Mouse (Mus musculus) cerebellum, adult 2 months (tissue): Measurements from ENCODE around the gene Med17. TPM values are rescaled to one million over a fixed set of nuclear protein-coding genes. Genes with fewer than 3 reads are reported as not detected.
A peak's percentile ranks its signal among the peaks of the same experiment; 100 is the strongest.

Experiments used
- DNase-seq, 2 experiments: peaks; one replicate each; pipeline ENCODE4 v3.0.0; 2021
- H3K27ac ChIP-seq: fragments of 200-500 bp; 2 replicates; pipeline ENCODE4 v1.5.1; 2012; ENCODE audit warnings: low read length, control low read depth, inconsistent platforms; ENCODE audit not compliant: insufficient read depth
- H3K27me3 ChIP-seq: fragments of 200-500 bp; 2 replicates; pipeline ENCODE4 v1.6.1; 2012; ENCODE audit warnings: inconsistent platforms, mild to moderate bottlenecking, low read length, moderate library complexity; ENCODE audit not compliant: control insufficient read depth, insufficient read depth
- H3K4me1 ChIP-seq: fragments of 200-500 bp; 2 replicates; pipeline ENCODE4 v1.6.1; 2011; ENCODE audit warnings: low read length; ENCODE audit not compliant: control insufficient read depth, insufficient read depth
- H3K4me3 ChIP-seq: fragments of 200-500 bp; replicated peaks from 2 replicates; pipeline ENCODE3; 2011; ENCODE audit warnings: mild to moderate bottlenecking, low read depth, low read length, control low read depth; ENCODE audit not compliant: insufficient read depth
- CTCF ChIP-seq: fragments of 200-500 bp; IDR thresholded peaks from 2 replicates; pipeline ENCODE4 v1.5.1; 2011; ENCODE audit warnings: low read depth, mild to moderate bottlenecking, control low read depth, low read length, moderate library complexity, borderline replicate concordance; ENCODE audit not compliant: insufficient read depth
- POLR2A ChIP-seq: fragments of 200-500 bp; IDR thresholded peaks from 2 replicates; pipeline ENCODE4 v1.6.1; 2011; ENCODE audit warnings: low read length, control low read depth, borderline replicate concordance; ENCODE audit not compliant: insufficient read depth
- WGBS: fragments of 180-500 bp; shearing (Covaris S2); methylation state at CpG from one replicate; pipeline ENCODE4 v1.1.7; 2018; 5-methylcytosine and 5-hydroxymethylcytosine counted together
- polyA plus RNA-seq: library from polyadenylated mRNA; depleted of rRNA; stranded (reverse); fragments of >200 nt; gene quantifications from 2 replicates; pipeline ENCODE4 v1.2.3, GENCODE M21; 2012

Gene Med17
- polyA plus RNA-seq, 1 experiment: 38.4 TPM

DNA sequence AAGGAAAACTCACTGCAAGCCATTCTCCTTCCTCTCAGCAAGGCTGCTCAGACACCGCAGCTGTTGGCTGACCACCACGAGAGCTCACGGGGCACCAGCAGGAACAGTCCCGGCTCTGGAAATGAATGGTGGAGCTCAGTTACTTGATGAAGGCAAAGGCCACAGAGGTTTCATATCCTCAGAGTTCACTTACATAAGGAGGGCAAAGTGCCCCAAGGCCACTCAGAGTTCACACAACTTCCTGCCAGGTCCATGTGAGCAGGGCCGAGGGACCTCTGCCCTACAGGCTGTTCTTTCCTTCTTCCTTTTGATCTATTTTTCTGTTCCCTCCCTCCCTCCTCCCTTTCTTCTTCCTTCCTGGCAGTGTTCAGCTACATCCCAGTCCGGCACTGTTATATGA is 21.7 kb upstream of the Med17 start:
- no peak for DNase-seq
- no peak overlapping the region for H3K4me3 ChIP-seq
- 18% methylated on average over 6 of the region's 6 CpGs for WGBS

GRCm38 (mm10) chr9:15300056-15300455 is 20.3 kb upstream of the Med17 start:
- H3K4me1 ChIP-seq: no peaks in the 10 kb centered on the region
- TF ChIP-seq POLR2A: no peak
- no peak for TF ChIP-seq CTCF
- 88% methylated on average over 5 of the region's 5 CpGs for WGBS
- H3K27ac ChIP-seq: no peak overlapping the region
- DNase-seq: no peak
- no peak overlapping the region for H3K4me3 ChIP-seq
- no peaks in the 10 kb centered on the region for H3K27me3 ChIP-seq

More for the DNA sequence above, 21.7 kb upstream of the Med17 start:
- H3K4me1 ChIP-seq: no peaks in the 10 kb centered on the region
- no peak overlapping the region for H3K27ac ChIP-seq
- TF ChIP-seq POLR2A (no peak), CTCF (no peak)
- no peaks in the 10 kb centered on the region for H3K27me3 ChIP-seq

GRCm38 (mm10) chr9:15298451-15298850 is 18.7 kb upstream of the Med17 start:
- DNase-seq: no peak
- no peaks in the 10 kb centered on the region for H3K4me1 ChIP-seq
- H3K27ac ChIP-seq: no peak overlapping the region
- WGBS: 61% methylated on average over 2 of the region's 2 CpGs
- H3K4me3 ChIP-seq: no peak overlapping the region
- no peak for TF ChIP-seq CTCF
- TF ChIP-seq POLR2A: no peak
- H3K27me3 ChIP-seq: no peaks in the 10 kb centered on the region

DNA sequence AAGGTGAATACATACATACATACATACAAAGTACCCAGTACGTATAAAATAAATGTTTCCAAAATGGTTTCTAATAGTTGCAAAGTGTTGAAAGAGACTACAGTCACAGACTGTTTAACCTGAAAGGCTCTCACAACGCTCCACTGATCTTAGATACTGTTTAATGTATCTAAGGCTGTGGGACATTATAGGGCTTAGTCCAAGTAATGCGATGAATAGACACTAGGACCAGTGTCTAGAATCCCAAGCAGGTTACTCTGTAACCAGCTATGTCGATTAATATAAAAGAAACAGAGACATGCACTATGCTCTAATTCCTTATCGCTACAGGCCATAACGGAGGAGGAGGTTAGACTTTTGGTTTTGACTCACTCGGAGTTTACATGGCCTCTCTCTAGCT is 17.4 kb upstream of the Med17 start:
- DNase-seq: no peak
- no peak overlapping the region for H3K27ac ChIP-seq
- H3K4me1 ChIP-seq: no peaks in the 10 kb centered on the region
- TF ChIP-seq CTCF (no peak), POLR2A (no peak)
- 88% methylated on average over 7 of the region's 7 CpGs for WGBS
- no peaks in the 10 kb centered on the region for H3K27me3 ChIP-seq
- no peak overlapping the region for H3K4me3 ChIP-seq

GRCm38 (mm10) chr9:15289251-15289650 is 9.5 kb upstream of the Med17 start:
- Histone ChIP-seq H3K4me3 (no peak overlapping the region), H3K4me1 (no peaks in the 10 kb centered on the region), H3K27me3 (no peaks in the 10 kb centered on the region), H3K27ac (no peak overlapping the region)
- TF ChIP-seq CTCF: no peak
- no peak for TF ChIP-seq POLR2A
- DNase-seq: no peak
- 90% methylated on average over 6 of the region's 6 CpGs for WGBS

GRCm38 (mm10) chr9:15288402-15288801 is 8.7 kb upstream of the Med17 start:
- Histone ChIP-seq H3K4me3 (no peak overlapping the region), H3K4me1 (no peaks in the 10 kb centered on the region), H3K27ac (no peak overlapping the region), H3K27me3 (no peaks in the 10 kb centered on the region)
- TF ChIP-seq POLR2A (no peak), CTCF (no peak)
- DNase-seq: no peak
- 86% methylated on average over 3 of the region's 3 CpGs for WGBS

GRCm38 (mm10) chr9:15287846-15288245 is 8.1 kb upstream of the Med17 start:
- Histone ChIP-seq H3K27me3 (no peaks in the 10 kb centered on the region), H3K4me1 (no peaks in the 10 kb centered on the region), H3K4me3 (no peak overlapping the region), H3K27ac (no peak overlapping the region)
- TF ChIP-seq POLR2A (no peak), CTCF (no peak)
- DNase-seq: no peak
- 55% methylated on average over 6 of the region's 6 CpGs for WGBS

DNA sequence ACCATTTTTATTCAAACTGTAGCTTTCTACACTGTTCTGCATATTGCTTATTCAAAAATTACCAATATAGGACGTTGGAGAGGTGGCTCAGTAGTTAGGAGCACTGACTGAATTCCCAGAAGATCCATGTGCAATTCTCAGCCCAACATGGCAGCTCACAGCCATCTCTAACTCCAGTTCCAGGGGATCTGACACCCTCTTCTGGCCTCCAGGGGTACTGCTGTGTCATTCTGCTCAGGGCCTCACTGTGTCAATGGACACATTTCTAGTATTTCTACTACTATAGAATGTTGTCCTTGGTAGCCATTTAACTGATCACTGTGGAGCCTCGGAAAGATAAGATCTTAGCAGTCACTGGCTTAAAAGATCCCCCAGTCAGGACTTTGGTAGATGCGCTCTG is 5.7 kb upstream of the Med17 start:
- no peak overlapping the region for H3K27ac ChIP-seq
- 71% methylated on average over 3 of the region's 3 CpGs for WGBS
- H3K27me3 ChIP-seq: no peaks in the 10 kb centered on the region
- peaks cover 3% of the 10 kb centered on the region; the same call in 1 of the 2 replicates for H3K4me1 ChIP-seq
- H3K4me3 ChIP-seq: no peak overlapping the region
- TF ChIP-seq POLR2A: no peak
- peak; percentile 10; the same call in 1 of the 2 replicates for TF ChIP-seq CTCF
- no peak for DNase-seq

DNA sequence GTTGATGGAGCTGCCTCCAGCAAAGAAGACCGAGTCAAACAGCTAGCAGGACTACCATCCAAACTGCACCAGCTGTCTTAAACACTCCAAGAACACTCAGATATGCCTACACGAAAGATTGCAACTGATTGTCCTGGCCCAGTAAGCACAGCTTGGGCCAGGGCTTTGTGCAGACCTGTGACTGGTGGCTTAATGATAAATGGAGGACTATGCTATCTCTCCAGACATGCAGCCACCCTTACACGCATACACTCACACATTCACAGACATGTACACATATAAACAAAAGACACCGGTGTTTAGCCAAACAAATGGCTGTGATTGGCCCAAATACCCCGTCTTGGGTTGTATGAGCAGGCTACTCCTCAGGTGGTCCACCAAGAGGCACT is 754 bp upstream of the Med17 start:
- peak in 1 of 2 experiments; percentile 19 for DNase-seq
- TF ChIP-seq POLR2A: no peak
- TF ChIP-seq CTCF: no peak
- H3K4me3 ChIP-seq: peak overlapping the region; percentile 90
- H3K27me3 ChIP-seq: no peaks in the 10 kb centered on the region
- no peak overlapping the region for H3K27ac ChIP-seq
- peaks cover 6% of the 10 kb centered on the region; the same call in 1 of the 2 replicates for H3K4me1 ChIP-seq
- WGBS: 41% methylated on average over 5 of the region's 5 CpGs
